11 mouse cellular contexts compared by ENCODE assay signal in genomic region chr4:105169093-105169571, GRCm38 (mm10). TPM values are rescaled to one million over a fixed set of nuclear protein-coding genes. Genes with fewer than 3 reads are reported as not detected.
A peak's percentile ranks its signal among the peaks of the same experiment; 100 is the strongest.
DNase-seq lines count a peak whose midpoint lies in the region; ATAC-seq and TF ChIP-seq lines count a peak whose summit lies in the region.
"Had no signal": no experiment of that assay in that cellular context is flagged by ENCODE, and none has a peak within 500 bp of the region (broad histone marks: within the 10 kb centered on the region; RNA-seq: fewer than 3 reads in every experiment).

No protein-coding gene starts in this region.

- TF ChIP-seq CTCF in hindbrain, postnatal 0 days (IDR thresholded peaks at IDR 0.05; ENCODE audit: low read depth) = no peak

- DNase-seq in kidney, adult 18-20 months = peak; percentile 6
- DNase-seq in kidney, adult 11 months = no peak
- DNase-seq in embryonic facial prominence, embryonic 10.5 days (ENCODE audit: low spot score) = no peak
- DNase-seq in hindbrain, postnatal 0 days (ENCODE audit: low spot score) = no peak
- DNase-seq in heart, postnatal 36 days = no peak
- DNase-seq in right cerebral cortex, postnatal 4 days = no peak
- no peak for DNase-seq in right cerebral cortex, postnatal 25 days
- DNase-seq: adrenal gland, adult 8-10 months; liver had no signal

- H3K4me1 ChIP-seq in embryonic facial prominence, embryonic 10.5 days = peaks cover 58% of the 10 kb centered on the region
- H3K4me1 ChIP-seq in hindbrain, postnatal 0 days (ENCODE audit: insufficient read depth, low read length) = peaks cover 7% of the 10 kb centered on the region; the same call in 1 of the 2 replicates
- peaks cover 38% of the 10 kb centered on the region for H3K4me1 ChIP-seq in midbrain, embryonic 15.5 days

- H3K36me3 ChIP-seq in embryonic facial prominence, embryonic 10.5 days (replicated peaks) = peaks cover 56% of the 10 kb centered on the region
- no peaks in the 10 kb centered on the region for H3K36me3 ChIP-seq in hindbrain, postnatal 0 days (ENCODE audit: insufficient read depth, low read length)
- no peaks in the 10 kb centered on the region for H3K36me3 ChIP-seq in midbrain, embryonic 15.5 days (replicated peaks)

- peak overlapping the region; percentile 3; the same call in 1 of the 2 replicates for H3K4me2 ChIP-seq in hindbrain, postnatal 0 days (ENCODE audit: low read depth, low read length)
- H3K4me2 ChIP-seq in midbrain, embryonic 15.5 days = peak overlapping the region; percentile 7; the same call in 1 of the 2 replicates

- H3K27ac ChIP-seq in embryonic facial prominence, embryonic 10.5 days (replicated peaks) = peak overlapping the region; percentile 27
- H3K27ac ChIP-seq in hindbrain, postnatal 0 days = peak overlapping the region; percentile 74
- peak overlapping the region; percentile 79 for H3K27ac ChIP-seq in midbrain, embryonic 15.5 days
- H3K27ac ChIP-seq: embryonic facial prominence, embryonic 15.5 days had no signal

- no peaks in the 10 kb centered on the region for H3K9me3 ChIP-seq in embryonic facial prominence, embryonic 10.5 days
- no peaks in the 10 kb centered on the region for H3K9me3 ChIP-seq in hindbrain, postnatal 0 days (ENCODE audit: low read length)
- no peaks in the 10 kb centered on the region for H3K9me3 ChIP-seq in midbrain, embryonic 15.5 days
- H3K9me3 ChIP-seq: embryonic facial prominence, embryonic 15.5 days had no signal

- 50% methylated on average over 7 of the region's 7 CpGs for WGBS in embryonic facial prominence, embryonic 10.5 days
- WGBS in hindbrain, postnatal 0 days = 31% methylated on average over 7 of the region's 7 CpGs
- WGBS in midbrain, embryonic 15.5 days = 18% methylated on average over 7 of the region's 7 CpGs

- intact Hi-C loops in heart, postnatal 36 days (cut with DNase I) = loop anchor here (2.0 kb wide), 1 partner anchor 24 kb away; no protein-coding TSS in a partner anchor

- ATAC-seq in hindbrain, postnatal 0 days = no peak
- ATAC-seq in midbrain, embryonic 15.5 days (replicated peaks) = no peak

- H3K4me3 ChIP-seq in embryonic facial prominence, embryonic 10.5 days = no peak overlapping the region
- H3K4me3 ChIP-seq in hindbrain, postnatal 0 days (ENCODE audit: low read length) = no peak overlapping the region
- no peak overlapping the region for H3K4me3 ChIP-seq in midbrain, embryonic 15.5 days
- H3K4me3 ChIP-seq: embryonic facial prominence, embryonic 15.5 days had no signal

- H3K27me3 ChIP-seq in embryonic facial prominence, embryonic 10.5 days (replicated peaks; ENCODE audit: low read depth, poor library complexity, severe bottlenecking) = no peaks in the 10 kb centered on the region
- H3K27me3 ChIP-seq in hindbrain, postnatal 0 days (ENCODE audit: insufficient read depth, low read length) = no peaks in the 10 kb centered on the region
- no peaks in the 10 kb centered on the region for H3K27me3 ChIP-seq in midbrain, embryonic 15.5 days (replicated peaks)
- H3K27me3 ChIP-seq: embryonic facial prominence, embryonic 15.5 days had no signal

- H3K9ac ChIP-seq in hindbrain, postnatal 0 days (replicated peaks; ENCODE audit: low read length) = 0 out of 2 replicates have a peak overlapping the region, but pooled peaks have one; percentile 4
- H3K9ac ChIP-seq in midbrain, embryonic 15.5 days = no peak overlapping the region
- H3K9ac ChIP-seq: embryonic facial prominence, embryonic 15.5 days had no signal

RNA-seq across cellular contexts. Expression of gene Plpp3, which starts 12.0 kb away (rescaled TPM):
- 67.6 and 77.1 TPM in 2 replicates for polyA plus RNA-seq in embryonic facial prominence, embryonic 10.5 days (2016; fragmentation: Nextera tagmentation; extraction: Ambion mirVana)
- 167 and 174 TPM in 2 replicates for total RNA-seq in hindbrain, postnatal 0 days (2014; rRNA removed)
- polyA plus RNA-seq in hindbrain, postnatal 0 days (2015; fragmentation: Nextera tagmentation; extraction: Ambion mirVana) = 180 and 198 TPM in 2 replicates
- polyA plus RNA-seq in midbrain, embryonic 15.5 days (2015; fragmentation: Nextera tagmentation; extraction: Ambion mirVana) = 66.3 and 81.9 TPM in 2 replicates
- total RNA-seq in heart, postnatal 36 days (2021) = 10 to 100 TPM; 66.2 to 75.1 TPM

RNA-seq across cellular contexts. Expression of gene Prkaa2, which starts 59.4 kb away (rescaled TPM):
- polyA plus RNA-seq in embryonic facial prominence, embryonic 10.5 days (2016; fragmentation: Nextera tagmentation; extraction: Ambion mirVana) = 1.1 and 1.3 TPM in 2 replicates
- 16.9 and 19.3 TPM in 2 replicates for total RNA-seq in hindbrain, postnatal 0 days (2014; rRNA removed)
- 10.9 and 13.2 TPM in 2 replicates for polyA plus RNA-seq in hindbrain, postnatal 0 days (2015; fragmentation: Nextera tagmentation; extraction: Ambion mirVana)
- polyA plus RNA-seq in midbrain, embryonic 15.5 days (2015; fragmentation: Nextera tagmentation; extraction: Ambion mirVana) = 15.4 and 16.8 TPM in 2 replicates
- total RNA-seq in heart, postnatal 36 days (2021) = 10 to 100 TPM; 76.0 to 78.1 TPM

Comparison
In these comparisons a context has a peak if more than half of its experiments do, and no peak if none do; other contexts are left out.
1. H3K27ac ChIP-seq: peak in every context shown above with its lines; median percentile 79 in midbrain, embryonic 15.5 days; 74 in hindbrain, postnatal 0 days; 27 in embryonic facial prominence, embryonic 10.5 days.